Mouse (Mus musculus): ENCODE data around the gene Pvr.

GRCm38 (mm10) chr7:19939555-19940235 is 18.7 kb upstream of the Pvr start:
- no peak for TF ChIP-seq CTCF (IDR thresholded peaks at IDR 0.05; ENCODE audit: low read depth, low read length)
- TF ChIP-seq POLR2A (IDR thresholded peaks at IDR 0.05; ENCODE audit: borderline replicate concordance, low read depth, low read length) = no peak

Data from bone marrow macrophage, adult 2 months (primary cell).